Mouse (Mus musculus) limb, embryonic 15.5 days (tissue): ENCODE data around the gene Cdca8. TPM values are rescaled to one million over a fixed set of nuclear protein-coding genes. Genes with fewer than 3 reads are reported as not detected.

ENCODE experiments used
- ATAC-seq: fragments of 200-750 bp; cut with Nextera tagmentation; 2 replicates; pipeline ENCODE4 v1.8.0; 2017; ENCODE audit warnings: low read depth, moderate TSS enrichment; ENCODE audit not compliant: insufficient number of reproducible peaks, low FRiP score, low TSS enrichment
- H3K27ac ChIP-seq: fragments of 300-500 bp; sonication (generic); 2 replicates; pipeline ENCODE4 v1.5.1; 2015; ENCODE audit warnings: moderate library complexity, mild to moderate bottlenecking, inconsistent platforms
- H3K27me3 ChIP-seq: fragments of 300-500 bp; sonication (generic); 2 replicates; pipeline ENCODE4 v1.6.1; 2015; ENCODE audit warnings: inconsistent platforms
- H3K36me3 ChIP-seq: fragments of 300-500 bp; sonication (generic); 2 replicates; pipeline ENCODE4 v1.6.1; 2015; ENCODE audit warnings: inconsistent platforms
- H3K4me1 ChIP-seq: fragments of 300-500 bp; sonication (generic); 2 replicates; pipeline ENCODE4 v1.6.1; 2015; ENCODE audit warnings: inconsistent platforms
- H3K4me2 ChIP-seq: fragments of 300-500 bp; sonication (generic); 2 replicates; pipeline ENCODE4 v1.6.1; 2015; ENCODE audit warnings: mild to moderate bottlenecking, inconsistent platforms
- H3K4me3 ChIP-seq: fragments of 300-500 bp; sonication (generic); 2 replicates; pipeline ENCODE4 v1.5.1; 2015; ENCODE audit warnings: mild to moderate bottlenecking, inconsistent platforms
- H3K9ac ChIP-seq: fragments of 300-500 bp; sonication (generic); 2 replicates; pipeline ENCODE4 v1.6.1; 2015; ENCODE audit warnings: inconsistent platforms
- H3K9me3 ChIP-seq: fragments of 300-500 bp; sonication (generic); 2 replicates; pipeline ENCODE4 v1.6.1; 2016; ENCODE audit warnings: inconsistent platforms
- WGBS: fragments of 180-500 bp; shearing (Covaris S2); methylation state at CpG from one replicate; pipeline ENCODE4 v1.1.7; 2015; 5-methylcytosine and 5-hydroxymethylcytosine counted together
- polyA plus RNA-seq: library from polyadenylated mRNA; unstranded; fragments of >200 nt; fragmentation: Nextera tagmentation; extraction: Ambion mirVana; gene quantifications from 2 replicates; pipeline ENCODE4 v1.2.1, GENCODE M21; 2015

Gene Cdca8
- polyA plus RNA-seq, 1 experiment from 2014 or later, result 95.9 TPM

- Histone ChIP-seq H3K36me3 (no peaks in the 10 kb centered on the region), H3K27ac (no peak overlapping the region), H3K4me3 (no peak overlapping the region), H3K9ac (no peak overlapping the region), H3K27me3 (peaks cover 43% of the 10 kb centered on the region), H3K4me2 (no peak overlapping the region), H3K9me3 (no peaks in the 10 kb centered on the region), H3K4me1 (peaks cover 25% of the 10 kb centered on the region)
- WGBS, result 30% methylated on average over 5 of the region's 5 CpGs
- ATAC-seq, result no peak
Observed at GRCm38 (mm10) chr4:124970677-124971076, 31.6 kb upstream of the Cdca8 start.

GRCm38 (mm10) chr4:124970194-124970593 lies 31.1 kb upstream of the Cdca8 start:
- no peaks in the 10 kb centered on the region for H3K36me3 ChIP-seq
- no peak overlapping the region for H3K4me3 ChIP-seq
- no peak for ATAC-seq
- no peak overlapping the region for H3K27ac ChIP-seq
- peaks cover 43% of the 10 kb centered on the region for H3K27me3 ChIP-seq
- H3K4me2 ChIP-seq, result no peak overlapping the region
- WGBS, result 68% methylated on average over 11 of the region's 11 CpGs
- H3K4me1 ChIP-seq, result peaks cover 25% of the 10 kb centered on the region
- H3K9me3 ChIP-seq, result no peaks in the 10 kb centered on the region
- no peak overlapping the region for H3K9ac ChIP-seq

- no peak overlapping the region for H3K4me2 ChIP-seq
Observed at GRCm38 (mm10) chr4:124969219-124969848, 30.2 kb upstream of the Cdca8 start.

GRCm38 (mm10) chr4:124968711-124969110 lies 29.6 kb upstream of the Cdca8 start:
- peaks cover 31% of the 10 kb centered on the region for H3K27me3 ChIP-seq
- H3K27ac ChIP-seq, result no peak overlapping the region
- H3K4me2 ChIP-seq, result no peak overlapping the region
- no peak overlapping the region for H3K4me3 ChIP-seq
- no peak overlapping the region for H3K9ac ChIP-seq
- ATAC-seq, result peak; percentile 31; the same call in 1 of the 2 replicates
- WGBS, result 26% methylated on average over 6 of the region's 6 CpGs
- no peaks in the 10 kb centered on the region for H3K36me3 ChIP-seq
- peaks cover 25% of the 10 kb centered on the region for H3K4me1 ChIP-seq
- H3K9me3 ChIP-seq, result no peaks in the 10 kb centered on the region

More at GRCm38 (mm10) chr4:124969219-124969848, 30.2 kb upstream of the Cdca8 start:
- no peak for ATAC-seq
- peaks cover 37% of the 10 kb centered on the region for H3K27me3 ChIP-seq
- 56% methylated on average over 7 of the region's 7 CpGs for WGBS
- no peak overlapping the region for H3K4me3 ChIP-seq
- no peak overlapping the region for H3K27ac ChIP-seq
- peaks cover 25% of the 10 kb centered on the region for H3K4me1 ChIP-seq
- no peak overlapping the region for H3K9ac ChIP-seq
- no peaks in the 10 kb centered on the region for H3K9me3 ChIP-seq
- no peaks in the 10 kb centered on the region for H3K36me3 ChIP-seq

GRCm38 (mm10) chr4:124964912-124965599 lies 25.9 kb upstream of the Cdca8 start:
- Histone ChIP-seq H3K4me2 (no peak overlapping the region), H3K27me3 (peaks cover 8% of the 10 kb centered on the region), H3K9me3 (no peaks in the 10 kb centered on the region), H3K9ac (no peak overlapping the region), H3K4me1 (peaks cover 7% of the 10 kb centered on the region), H3K27ac (no peak overlapping the region), H3K4me3 (no peak overlapping the region), H3K36me3 (no peaks in the 10 kb centered on the region)
- 17% methylated on average over 8 of the region's 8 CpGs for WGBS
- no peak for ATAC-seq

GRCm38 (mm10) chr4:124962576-124962975 lies 23.5 kb upstream of the Cdca8 start:
- Histone ChIP-seq H3K27me3 (peaks cover 9% of the 10 kb centered on the region), H3K9ac (no peak overlapping the region), H3K36me3 (no peaks in the 10 kb centered on the region), H3K27ac (no peak overlapping the region), H3K4me2 (no peak overlapping the region), H3K4me1 (no peaks in the 10 kb centered on the region), H3K9me3 (no peaks in the 10 kb centered on the region), H3K4me3 (no peak overlapping the region)
- WGBS, result 32% methylated on average over 11 of the region's 11 CpGs
- no peak for ATAC-seq

GRCm38 (mm10) chr4:124960940-124961339 lies 21.8 kb upstream of the Cdca8 start:
- WGBS, result 83% methylated on average over 11 of the region's 11 CpGs
- H3K27me3 ChIP-seq, result peaks cover 17% of the 10 kb centered on the region

GRCm38 (mm10) chr4:124959062-124959461 lies 20.0 kb upstream of the Cdca8 start:
- Histone ChIP-seq H3K9ac (no peak overlapping the region), H3K27me3 (peaks cover 25% of the 10 kb centered on the region), H3K4me1 (no peaks in the 10 kb centered on the region), H3K4me2 (no peak overlapping the region), H3K27ac (no peak overlapping the region), H3K36me3 (no peaks in the 10 kb centered on the region), H3K9me3 (no peaks in the 10 kb centered on the region), H3K4me3 (no peak overlapping the region)
- 44% methylated on average over 11 of the region's 11 CpGs for WGBS
- ATAC-seq, result no peak

More at GRCm38 (mm10) chr4:124960940-124961339, 21.8 kb upstream of the Cdca8 start:
- Histone ChIP-seq H3K4me2 (no peak overlapping the region), H3K27ac (no peak overlapping the region), H3K4me3 (no peak overlapping the region), H3K4me1 (no peaks in the 10 kb centered on the region), H3K9ac (no peak overlapping the region), H3K9me3 (no peaks in the 10 kb centered on the region), H3K36me3 (no peaks in the 10 kb centered on the region)
- ATAC-seq, result no peak

GRCm38 (mm10) chr4:124957284-124957683 lies 18.2 kb upstream of the Cdca8 start:
- H3K36me3 ChIP-seq, result no peaks in the 10 kb centered on the region
- no peak overlapping the region for H3K4me2 ChIP-seq
- ATAC-seq, result no peak
- peaks cover 36% of the 10 kb centered on the region for H3K27me3 ChIP-seq
- H3K9me3 ChIP-seq, result no peaks in the 10 kb centered on the region
- no peaks in the 10 kb centered on the region for H3K4me1 ChIP-seq
- H3K27ac ChIP-seq, result no peak overlapping the region
- H3K4me3 ChIP-seq, result no peak overlapping the region
- WGBS, result 82% methylated on average over 2 of the region's 2 CpGs
- H3K9ac ChIP-seq, result no peak overlapping the region

- H3K4me1 ChIP-seq, result peaks cover 19% of the 10 kb centered on the region
- no peak overlapping the region for H3K4me2 ChIP-seq
- no peaks in the 10 kb centered on the region for H3K36me3 ChIP-seq
- H3K27me3 ChIP-seq, result peaks cover 53% of the 10 kb centered on the region
- H3K4me3 ChIP-seq, result no peak overlapping the region
- H3K27ac ChIP-seq, result no peak overlapping the region
- WGBS, result 53% methylated on average over 4 of the region's 4 CpGs
- H3K9ac ChIP-seq, result no peak overlapping the region
- no peak for ATAC-seq
- no peaks in the 10 kb centered on the region for H3K9me3 ChIP-seq
Observed at GRCm38 (mm10) chr4:124953546-124953945, 14.4 kb upstream of the Cdca8 start.

- ATAC-seq, result no peak
- H3K27me3 ChIP-seq, result peaks cover 59% of the 10 kb centered on the region
- peaks cover 19% of the 10 kb centered on the region for H3K4me1 ChIP-seq
- 0 out of 2 replicates have a peak overlapping the region, but pooled peaks have one; percentile 7 for H3K4me2 ChIP-seq
- WGBS, result 16% methylated on average over 10 of the region's 10 CpGs
- no peak overlapping the region for H3K9ac ChIP-seq
- no peaks in the 10 kb centered on the region for H3K9me3 ChIP-seq
- no peak overlapping the region for H3K4me3 ChIP-seq
- H3K36me3 ChIP-seq, result peaks cover 2% of the 10 kb centered on the region; the same call in 1 of the 2 replicates
- H3K27ac ChIP-seq, result no peak overlapping the region
Observed at GRCm38 (mm10) chr4:124951036-124951433, 11.9 kb upstream of the Cdca8 start.
